Mouse (Mus musculus) bone marrow macrophage, adult 2 months (primary cell): Measurements from ENCODE around the gene 1700025G04Rik.

Experiments used
- CTCF ChIP-seq: IDR thresholded peaks from 2 replicates; pipeline ENCODE4 v1.5.1; 2012; ENCODE audit warnings: low read depth, mild to moderate bottlenecking, low read length, moderate library complexity
- POLR2A ChIP-seq: IDR thresholded peaks from 2 replicates; pipeline ENCODE4 v1.6.1; 2012; ENCODE audit warnings: mild to moderate bottlenecking, low read depth, low read length, borderline replicate concordance

DNA sequence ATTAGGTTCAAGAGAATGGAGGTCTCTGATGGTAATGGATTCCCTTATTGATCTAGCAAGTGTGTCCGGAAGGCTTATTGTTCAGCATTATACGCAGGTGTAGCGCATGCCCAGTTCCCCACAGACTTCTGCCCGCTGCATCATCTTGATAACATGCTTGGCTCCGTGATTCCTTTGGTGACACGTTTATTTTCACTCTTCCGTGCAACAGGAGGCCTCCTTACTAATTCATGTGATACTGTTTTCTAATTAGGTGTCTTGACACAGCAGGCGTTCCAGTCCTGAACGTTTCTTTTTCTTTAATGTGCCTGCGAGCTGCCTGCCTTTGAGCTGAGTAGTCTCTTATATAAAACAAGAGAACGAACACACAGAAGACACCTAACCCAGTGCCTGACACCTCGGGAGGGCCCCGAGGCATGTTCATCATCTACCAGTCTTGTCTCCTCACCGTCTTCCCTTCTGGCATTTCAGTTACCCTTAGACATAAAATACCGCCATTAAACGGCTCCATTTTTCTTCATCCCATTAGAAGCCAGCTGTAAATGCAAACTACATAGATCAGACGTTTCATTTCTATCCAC lies 244.6 kb downstream of the 1700025G04Rik start:
- no peak for TF ChIP-seq CTCF
- no peak for TF ChIP-seq POLR2A
